Mouse (Mus musculus): ENCODE measurements around the gene Ror2.

GRCm38 (mm10) chr13:53267155-53267554, 18.8 kb downstream of the Ror2 start:
- TF ChIP-seq CTCF (IDR thresholded peaks at IDR 0.05; ENCODE audit: low read depth) = no peak
- TF ChIP-seq EP300 (IDR thresholded peaks at IDR 0.05; ENCODE audit: low read depth) = no peak

Measured in liver, postnatal 0 days (tissue).